Mouse (Mus musculus): ENCODE data around the gene Hoxd11. TPM values are rescaled to one million over a fixed set of nuclear protein-coding genes. Genes with fewer than 3 reads are reported as not detected.

Gene Hoxd11
- polyA plus RNA-seq, 1 experiment from 2014 or later: 2.1 TPM

MicroRNAs encoded within 50 kb of the gene (microRNA counts, 519-probe panel; counts per million panel counts)
- 5,218 counts per million, percentile 44 among the panel's probes with 10 or more counts for microRNA mmu-miR-10b

Small RNA genes within 50 kb of the gene (microRNA-seq; reads per million reads assigned to microRNA genes)
- gene Gm44463: not detected
- 583 reads per million, percentile 73 among the genes with 10 or more reads in this experiment for gene Mir10b

Other genes starting within 250 kb of the Hoxd11 start
- gene Lnpk, start 100.1 kb upstream of the Hoxd11 start, polyA plus RNA-seq (2016; fragmentation: Nextera tagmentation; extraction: Ambion mirVana): 24.6 and 28.0 TPM in 2 replicates
- not detected in 2 replicates for gene Evx2, start 20.0 kb upstream of the Hoxd11 start, polyA plus RNA-seq (2016; fragmentation: Nextera tagmentation; extraction: Ambion mirVana)
- gene Hoxd13, start 11.2 kb upstream of the Hoxd11 start, polyA plus RNA-seq (2016; fragmentation: Nextera tagmentation; extraction: Ambion mirVana): 0.40 TPM in 1 of 2 replicates, not detected in the other
- 1.1 TPM in 1 of 2 replicates, not detected in the other for gene Hoxd12, start 4.5 kb upstream of the Hoxd11 start, polyA plus RNA-seq (2016; fragmentation: Nextera tagmentation; extraction: Ambion mirVana)
- gene Hoxd10, start 12.4 kb downstream of the Hoxd11 start, polyA plus RNA-seq (2016; fragmentation: Nextera tagmentation; extraction: Ambion mirVana): 2.3 TPM in 1 of 2 replicates, not detected in the other
- 3.0 TPM in 1 of 2 replicates, not detected in the other for gene Hoxd9, start 18.2 kb downstream of the Hoxd11 start, polyA plus RNA-seq (2016; fragmentation: Nextera tagmentation; extraction: Ambion mirVana)
- 0.09 and 1.3 TPM in 2 replicates for gene Hoxd8, start 25.1 kb downstream of the Hoxd11 start, polyA plus RNA-seq (2016; fragmentation: Nextera tagmentation; extraction: Ambion mirVana)
- gene Hoxd3, start 32.4 kb downstream of the Hoxd11 start, polyA plus RNA-seq (2016; fragmentation: Nextera tagmentation; extraction: Ambion mirVana): 0.73 and 2.9 TPM in 2 replicates
- 0.29 TPM in 1 of 2 replicates, not detected in the other for gene Hoxd4, start 32.4 kb downstream of the Hoxd11 start, polyA plus RNA-seq (2016; fragmentation: Nextera tagmentation; extraction: Ambion mirVana)
- gene Gm28230, start 47.2 kb downstream of the Hoxd11 start, polyA plus RNA-seq (2016; fragmentation: Nextera tagmentation; extraction: Ambion mirVana): 0.07 and 0.35 TPM in 2 replicates
- 0.22 and 0.49 TPM in 2 replicates for gene Hoxd1, start 83.4 kb downstream of the Hoxd11 start, polyA plus RNA-seq (2016; fragmentation: Nextera tagmentation; extraction: Ambion mirVana)
- gene Mtx2, start 146.2 kb downstream of the Hoxd11 start, polyA plus RNA-seq (2016; fragmentation: Nextera tagmentation; extraction: Ambion mirVana): 141 and 146 TPM in 2 replicates